Mouse (Mus musculus) kidney, embryonic 15.5 days (tissue): ENCODE results near the gene Lats1. TPM values are rescaled to one million over a fixed set of nuclear protein-coding genes. Genes with fewer than 3 reads are reported as not detected.

Experiments
- ATAC-seq: fragments of 200-750 bp; cut with Nextera tagmentation; replicated peaks from 2 replicates; pipeline ENCODE4 v1.8.0; 2017; ENCODE audit warnings: moderate TSS enrichment; ENCODE audit not compliant: low FRiP score
- H3K27ac ChIP-seq: fragments of 300-500 bp; sonication (generic); 2 replicates; pipeline ENCODE4 v1.5.1; 2015; ENCODE audit warnings: mild to moderate bottlenecking, inconsistent platforms
- H3K27me3 ChIP-seq: fragments of 300-500 bp; sonication (generic); 2 replicates; pipeline ENCODE4 v1.6.1; 2015; ENCODE audit warnings: inconsistent platforms
- H3K36me3 ChIP-seq: fragments of 300-500 bp; sonication (generic); 2 replicates; pipeline ENCODE4 v1.6.1; 2015; ENCODE audit warnings: inconsistent platforms
- H3K4me1 ChIP-seq: fragments of 300-500 bp; sonication (generic); 2 replicates; pipeline ENCODE4 v1.6.1; 2015; ENCODE audit warnings: inconsistent platforms
- H3K4me2 ChIP-seq: fragments of 300-500 bp; sonication (generic); 2 replicates; pipeline ENCODE4 v1.6.1; 2015; ENCODE audit warnings: moderate library complexity, mild to moderate bottlenecking, inconsistent platforms
- H3K4me3 ChIP-seq: fragments of 300-500 bp; sonication (generic); replicated peaks from 2 replicates; pipeline ENCODE4 v1.5.1; 2015; ENCODE audit warnings: mild to moderate bottlenecking, inconsistent platforms
- H3K9ac ChIP-seq: fragments of 300-500 bp; sonication (generic); 2 replicates; pipeline ENCODE4 v1.6.1; 2015; ENCODE audit warnings: mild to moderate bottlenecking, inconsistent platforms
- H3K9me3 ChIP-seq: fragments of 300-500 bp; sonication (generic); replicated peaks from 2 replicates; pipeline ENCODE4 v1.6.1; 2016; ENCODE audit warnings: inconsistent platforms
- WGBS: fragments of 180-500 bp; shearing (Covaris S2); methylation state at CpG from one replicate; pipeline ENCODE4 v1.1.7; 2015; ENCODE audit warnings: mixed read lengths; 5-methylcytosine and 5-hydroxymethylcytosine counted together
- polyA plus RNA-seq: library from polyadenylated mRNA; unstranded; fragments of >200 nt; fragmentation: Nextera tagmentation; extraction: Ambion mirVana; gene quantifications from 2 replicates; pipeline ENCODE4 v1.2.1, GENCODE M21; 2015

Gene Lats1
- polyA plus RNA-seq, 1 experiment from 2014 or later, result 8.6 TPM

DNA sequence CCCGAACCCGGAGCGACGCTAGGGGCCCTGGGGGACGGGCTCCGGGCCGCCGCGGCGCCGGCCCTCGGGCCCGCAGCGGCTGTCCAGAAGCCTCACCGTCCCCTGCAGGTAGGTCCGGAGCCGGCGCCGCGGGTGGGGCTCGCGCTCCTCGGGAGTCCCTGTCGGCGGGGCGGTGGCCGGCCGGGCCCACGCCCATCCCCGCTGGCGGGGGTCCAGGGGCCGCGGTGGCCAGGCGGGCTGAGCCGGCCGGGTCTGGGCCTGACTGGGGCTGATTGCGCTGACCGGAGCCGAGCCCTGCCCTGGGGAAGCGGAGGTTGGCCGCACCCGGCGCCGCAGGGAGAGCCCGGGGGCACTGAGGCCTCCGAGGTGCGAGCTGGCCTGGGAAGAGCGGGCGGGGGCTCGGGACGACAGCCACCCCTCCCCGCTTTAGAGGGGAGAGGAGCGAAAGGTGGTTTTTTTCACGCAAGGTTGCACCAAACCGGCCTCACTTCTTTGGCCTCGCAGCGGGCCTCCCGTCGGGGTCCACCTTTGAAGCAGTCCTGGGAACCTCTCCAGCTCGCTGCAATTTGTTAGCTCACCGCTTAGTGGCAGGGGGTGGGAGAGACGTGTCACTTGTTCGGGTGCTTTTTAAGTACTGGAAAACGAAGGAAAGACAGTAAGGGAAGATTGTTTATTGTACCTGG, 470 bp downstream of the Lats1 start:
- Histone ChIP-seq H3K4me3 (peak overlapping the region; percentile 94), H3K4me2 (peak overlapping the region; percentile 83), H3K9me3 (no peaks in the 10 kb centered on the region), H3K27me3 (no peaks in the 10 kb centered on the region), H3K4me1 (peaks cover 30% of the 10 kb centered on the region), H3K27ac (peak overlapping the region; percentile 99), H3K9ac (peak overlapping the region; percentile 100), H3K36me3 (peaks cover 40% of the 10 kb centered on the region)
- peak; percentile 95 for ATAC-seq
- under 1% methylated on average over 61 of the region's 64 CpGs for WGBS

DNA sequence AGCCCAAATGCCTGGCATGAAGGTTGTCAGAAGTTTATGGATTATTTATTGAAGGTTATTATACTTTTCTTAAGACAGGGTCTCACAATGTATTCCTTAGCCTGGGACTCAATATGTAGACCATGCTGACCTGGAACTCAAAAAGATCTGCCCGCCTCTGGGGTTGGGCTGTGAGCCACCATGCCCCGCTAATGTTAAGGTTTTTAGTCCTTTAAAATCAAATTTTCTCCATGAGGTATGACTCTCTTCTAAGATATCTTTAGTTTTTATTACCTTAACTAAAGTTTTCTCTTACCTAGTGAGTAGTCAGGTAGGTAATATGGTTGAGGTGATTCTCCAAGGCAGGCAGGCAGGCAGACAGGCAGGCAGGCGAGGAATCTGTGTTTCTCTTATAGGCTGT, 1.2 kb downstream of the Lats1 start:
- Histone ChIP-seq H3K27me3 (no peaks in the 10 kb centered on the region), H3K36me3 (peaks cover 39% of the 10 kb centered on the region), H3K4me2 (peak overlapping the region; percentile 83), H3K9ac (peak overlapping the region; percentile 100), H3K9me3 (no peaks in the 10 kb centered on the region), H3K27ac (0 out of 2 replicates have a peak overlapping the region, but pooled peaks have one; percentile 99), H3K4me1 (peaks cover 30% of the 10 kb centered on the region), H3K4me3 (peak overlapping the region; percentile 94)
- 52% methylated on average over 3 of the region's 3 CpGs for WGBS
- no peak for ATAC-seq

DNA sequence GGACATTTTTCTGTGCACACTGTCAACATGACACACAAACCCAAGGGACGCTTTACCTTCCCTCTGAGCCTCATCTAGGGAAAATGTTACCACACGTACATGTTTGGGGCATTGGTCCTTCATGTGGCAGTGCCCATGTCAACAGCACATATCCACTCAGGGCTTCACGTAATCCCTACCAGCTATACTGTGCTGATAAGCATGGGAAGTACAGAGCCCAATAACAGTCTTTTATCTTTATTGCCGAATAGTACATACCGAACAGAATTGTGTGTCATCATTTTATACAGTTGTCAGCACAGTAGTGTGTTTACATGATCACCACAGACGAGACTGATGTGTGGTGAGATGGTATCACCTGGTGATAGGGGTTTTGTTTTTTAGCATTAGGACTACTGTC, 5.9 kb downstream of the Lats1 start:
- H3K9me3 ChIP-seq, result no peaks in the 10 kb centered on the region
- no peak overlapping the region for H3K4me3 ChIP-seq
- no peaks in the 10 kb centered on the region for H3K27me3 ChIP-seq
- H3K27ac ChIP-seq, result no peak overlapping the region
- H3K4me2 ChIP-seq, result no peak overlapping the region
- 91% methylated on average over 6 of the region's 6 CpGs for WGBS
- peaks cover 24% of the 10 kb centered on the region for H3K36me3 ChIP-seq
- peaks cover 15% of the 10 kb centered on the region for H3K4me1 ChIP-seq
- no peak overlapping the region for H3K9ac ChIP-seq
- no peak for ATAC-seq

DNA sequence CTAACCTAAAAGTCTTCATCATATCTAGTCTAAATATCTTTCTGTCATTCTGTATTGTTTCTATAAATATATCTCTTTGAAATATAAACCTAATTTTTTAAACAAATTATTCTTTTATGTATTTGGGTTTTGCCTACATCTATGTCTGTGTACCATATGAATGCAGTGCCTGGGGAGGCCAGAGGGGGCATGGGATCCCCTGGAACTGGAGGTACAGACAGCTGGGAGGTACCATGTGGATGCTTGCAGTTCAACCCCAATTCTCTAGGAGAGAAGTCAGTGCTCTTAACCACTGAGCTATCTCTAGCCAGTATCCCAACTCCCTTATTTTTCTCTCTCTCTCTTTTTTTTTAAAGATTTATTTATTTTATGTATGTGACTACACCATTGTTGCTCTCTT, 14.3 kb downstream of the Lats1 start:
- H3K27me3 ChIP-seq, result no peaks in the 10 kb centered on the region
- no peak overlapping the region for H3K9ac ChIP-seq
- no peaks in the 10 kb centered on the region for H3K4me1 ChIP-seq
- H3K27ac ChIP-seq, result no peak overlapping the region
- no peak for ATAC-seq
- H3K4me2 ChIP-seq, result no peak overlapping the region
- H3K36me3 ChIP-seq, result peaks cover 85% of the 10 kb centered on the region
- H3K4me3 ChIP-seq, result no peak overlapping the region
- no peaks in the 10 kb centered on the region for H3K9me3 ChIP-seq

DNA sequence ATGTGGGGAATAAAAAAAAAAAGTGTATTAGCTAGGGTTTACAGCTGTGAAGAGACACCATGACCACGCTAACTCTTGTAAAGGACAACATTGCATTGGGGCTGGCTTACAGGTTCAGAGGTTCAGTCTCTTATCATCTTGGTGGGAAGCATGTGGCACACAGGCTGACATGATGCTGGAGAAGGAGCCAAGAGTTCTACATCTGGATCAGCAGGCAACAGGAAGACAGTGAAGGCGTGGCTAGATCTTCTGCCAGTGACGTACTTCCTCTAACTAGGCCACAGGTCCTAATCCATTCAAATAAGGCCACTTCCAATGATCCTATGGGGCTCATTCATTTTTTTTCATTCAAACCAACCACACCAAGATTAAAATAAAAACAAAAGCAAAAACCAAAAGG, 19.1 kb downstream of the Lats1 start:
- Histone ChIP-seq H3K9me3 (no peaks in the 10 kb centered on the region), H3K36me3 (peaks cover 92% of the 10 kb centered on the region), H3K4me2 (no peak overlapping the region), H3K27ac (no peak overlapping the region), H3K27me3 (no peaks in the 10 kb centered on the region), H3K4me3 (no peak overlapping the region), H3K9ac (no peak overlapping the region), H3K4me1 (no peaks in the 10 kb centered on the region)
- ATAC-seq, result no peak
- WGBS, result 75% methylated on average over 3 of the region's 3 CpGs

DNA sequence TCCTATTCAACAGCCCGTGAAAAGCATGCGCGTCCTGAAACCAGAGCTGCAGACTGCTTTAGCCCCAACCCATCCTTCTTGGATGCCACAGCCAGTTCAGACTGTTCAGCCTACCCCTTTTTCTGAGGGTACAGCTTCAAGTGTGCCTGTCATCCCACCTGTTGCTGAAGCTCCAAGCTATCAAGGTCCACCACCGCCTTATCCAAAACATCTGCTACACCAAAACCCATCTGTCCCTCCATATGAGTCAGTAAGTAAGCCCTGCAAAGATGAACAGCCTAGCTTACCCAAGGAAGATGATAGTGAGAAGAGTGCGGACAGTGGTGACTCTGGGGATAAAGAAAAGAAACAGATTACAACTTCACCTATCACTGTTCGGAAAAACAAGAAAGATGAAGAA, 21.6 kb downstream of the Lats1 start:
- no peak overlapping the region for H3K27ac ChIP-seq
- no peaks in the 10 kb centered on the region for H3K9me3 ChIP-seq
- no peak overlapping the region for H3K9ac ChIP-seq
- H3K36me3 ChIP-seq, result peaks cover 93% of the 10 kb centered on the region
- H3K4me1 ChIP-seq, result no peaks in the 10 kb centered on the region
- H3K4me3 ChIP-seq, result no peak overlapping the region
- no peaks in the 10 kb centered on the region for H3K27me3 ChIP-seq
- 92% methylated on average over 6 of the region's 6 CpGs for WGBS
- ATAC-seq, result no peak
- no peak overlapping the region for H3K4me2 ChIP-seq

DNA sequence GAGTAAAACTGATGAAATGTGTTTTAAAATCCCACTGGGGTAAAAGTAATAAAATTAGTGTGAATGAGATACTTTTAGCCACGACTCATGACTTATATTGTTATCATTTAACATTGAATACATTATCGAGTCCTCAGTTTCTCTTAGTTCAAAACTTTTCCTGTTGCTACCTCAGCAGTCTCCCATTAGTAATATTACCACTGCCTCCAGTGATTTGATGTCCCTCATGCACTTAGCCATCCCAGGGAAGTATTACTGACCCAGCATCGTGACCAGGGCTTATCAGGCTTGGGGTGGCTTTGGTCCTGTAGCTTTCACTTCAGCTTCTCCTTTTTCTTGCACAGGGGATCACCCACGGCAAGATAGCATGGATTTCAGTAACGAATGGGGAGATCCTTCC, 29.1 kb downstream of the Lats1 start:
- Histone ChIP-seq H3K27ac (no peak overlapping the region), H3K4me2 (no peak overlapping the region), H3K27me3 (no peaks in the 10 kb centered on the region), H3K4me3 (no peak overlapping the region), H3K9me3 (no peaks in the 10 kb centered on the region), H3K4me1 (no peaks in the 10 kb centered on the region), H3K9ac (no peak overlapping the region), H3K36me3 (peaks cover 81% of the 10 kb centered on the region)
- ATAC-seq, result no peak
- 91% methylated on average over 5 of the region's 5 CpGs for WGBS

DNA sequence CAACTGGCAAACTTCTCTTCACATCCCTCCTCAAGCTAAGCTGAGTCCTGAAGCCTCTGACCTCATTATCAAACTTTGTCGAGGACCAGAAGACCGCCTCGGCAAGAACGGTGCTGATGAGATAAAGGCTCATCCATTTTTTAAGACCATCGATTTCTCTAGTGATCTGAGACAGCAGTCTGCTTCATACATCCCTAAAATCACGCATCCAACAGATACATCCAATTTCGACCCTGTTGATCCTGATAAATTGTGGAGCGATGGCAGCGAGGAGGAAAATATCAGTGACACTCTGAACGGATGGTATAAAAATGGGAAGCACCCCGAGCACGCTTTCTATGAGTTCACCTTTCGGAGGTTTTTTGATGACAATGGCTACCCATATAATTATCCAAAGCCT, 31.5 kb downstream of the Lats1 start:
- H3K4me1 ChIP-seq, result no peaks in the 10 kb centered on the region
- H3K4me2 ChIP-seq, result no peak overlapping the region
- ATAC-seq, result no peak
- H3K27me3 ChIP-seq, result no peaks in the 10 kb centered on the region
- H3K36me3 ChIP-seq, result peaks cover 66% of the 10 kb centered on the region
- 92% methylated on average over 13 of the region's 13 CpGs for WGBS
- H3K9me3 ChIP-seq, result no peaks in the 10 kb centered on the region
- no peak overlapping the region for H3K27ac ChIP-seq
- no peak overlapping the region for H3K9ac ChIP-seq
- H3K4me3 ChIP-seq, result no peak overlapping the region

DNA sequence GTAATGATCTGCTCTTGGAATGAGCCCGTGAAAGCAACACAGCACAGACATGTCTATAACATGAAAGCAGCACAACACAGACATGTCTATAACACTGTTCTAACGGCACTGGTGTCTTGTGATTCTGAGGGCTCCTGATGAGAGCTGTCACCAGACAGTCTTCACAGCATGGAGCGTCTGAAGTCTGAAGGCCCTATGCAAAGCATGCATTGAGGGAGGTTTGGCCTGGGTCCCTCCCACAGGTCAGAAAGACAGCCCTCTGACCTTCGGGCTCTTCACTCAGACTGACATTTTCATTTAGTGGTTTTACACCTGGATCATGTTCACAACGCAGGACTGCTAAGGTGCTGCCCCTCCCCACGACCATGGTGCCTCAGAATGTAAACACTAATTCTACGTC, 34.0 kb downstream of the Lats1 start:
- no peaks in the 10 kb centered on the region for H3K4me1 ChIP-seq
- no peak overlapping the region for H3K9ac ChIP-seq
- H3K27me3 ChIP-seq, result no peaks in the 10 kb centered on the region
- no peaks in the 10 kb centered on the region for H3K9me3 ChIP-seq
- WGBS, result 53% methylated on average over 7 of the region's 7 CpGs
- H3K4me3 ChIP-seq, result no peak overlapping the region
- peaks cover 50% of the 10 kb centered on the region for H3K36me3 ChIP-seq
- H3K27ac ChIP-seq, result no peak overlapping the region
- H3K4me2 ChIP-seq, result no peak overlapping the region
- ATAC-seq, result no peak

DNA sequence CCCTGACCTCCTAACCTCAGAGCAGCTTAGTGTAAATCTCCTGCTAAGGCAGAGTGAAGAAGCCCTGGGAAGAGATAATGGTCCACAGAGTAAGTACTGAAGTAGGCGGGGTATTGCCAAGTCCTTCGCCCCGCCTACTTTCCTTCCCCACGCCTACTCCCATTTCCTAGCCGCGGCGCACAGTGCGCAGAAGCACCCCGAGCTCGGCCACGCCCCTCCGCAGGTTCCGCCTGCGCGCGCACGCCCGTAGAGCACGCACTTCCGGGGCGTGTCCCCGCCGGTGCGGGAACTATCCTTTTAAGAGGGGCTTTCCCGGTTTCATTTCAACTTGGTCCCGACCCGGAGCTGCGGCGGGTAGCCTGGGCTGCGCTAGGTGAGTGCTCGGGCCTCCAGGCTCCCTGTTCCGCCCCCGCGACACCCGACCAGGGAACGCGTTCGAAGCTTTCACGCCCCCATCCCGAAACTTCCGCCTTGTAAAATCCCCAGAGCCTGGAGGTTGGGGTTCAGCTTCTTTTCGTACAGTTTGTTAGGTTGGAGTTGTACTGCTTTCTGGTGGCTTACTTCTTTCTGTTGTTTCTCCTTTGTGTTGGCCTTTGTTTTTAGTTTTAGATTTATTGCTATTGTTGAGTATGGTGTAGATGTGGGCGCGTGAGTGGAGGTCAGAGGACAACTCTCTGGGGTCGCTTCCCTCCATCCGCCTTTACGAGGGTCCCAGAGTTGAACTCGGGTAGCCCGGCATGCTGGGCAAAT, 44.9 kb downstream of the Lats1 start, which contains the start of gene Katna1:
Katna1 (plus strand) TSS at position 250 of the 750 bp plus-strand sequence.
- peak within 1 kb of the TSS; percentile 89 for H3K4me3 ChIP-seq
- H3K36me3 ChIP-seq, result no peaks in the 10 kb centered on the region
- peak within 1 kb of the TSS; percentile 85 for H3K27ac ChIP-seq
- peak within 1 kb of the TSS; percentile 71 for H3K4me2 ChIP-seq
- peaks cover 16% of the 10 kb centered on the region for H3K4me1 ChIP-seq
- H3K27me3 ChIP-seq, result no peaks in the 10 kb centered on the region
- no peaks in the 10 kb centered on the region for H3K9me3 ChIP-seq
- peak within 1 kb of the TSS; percentile 72 for H3K9ac ChIP-seq
- WGBS, result under 1% methylated on average over 49 of the region's 49 CpGs
- peak; percentile 99 for ATAC-seq

DNA sequence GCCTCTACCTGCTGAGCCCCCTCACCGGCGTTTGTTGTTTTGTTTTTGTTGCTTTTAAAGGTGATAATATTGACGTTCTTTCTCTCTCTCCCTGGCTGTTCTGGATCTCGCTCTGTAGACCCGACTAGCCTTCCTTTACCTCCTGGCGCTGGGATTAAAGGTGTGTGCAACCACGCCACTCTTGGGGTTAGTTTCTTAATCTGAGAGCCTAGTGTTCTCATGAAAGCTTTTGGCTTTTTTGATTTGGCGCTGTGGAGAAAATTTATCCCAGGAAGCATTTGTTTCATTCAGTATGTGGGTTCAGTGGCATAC, 45.4 kb downstream of the Lats1 start:
- no peak for ATAC-seq
- Histone ChIP-seq H3K36me3 (no peaks in the 10 kb centered on the region), H3K27me3 (no peaks in the 10 kb centered on the region), H3K4me1 (peaks cover 16% of the 10 kb centered on the region), H3K9me3 (no peaks in the 10 kb centered on the region), H3K27ac (peak overlapping the region; percentile 85; the same call in 1 of the 2 replicates), H3K4me3 (peak overlapping the region; percentile 89), H3K9ac (peak overlapping the region; percentile 72), H3K4me2 (peak overlapping the region; percentile 71)
- under 1% methylated on average over 8 of the region's 8 CpGs for WGBS

DNA sequence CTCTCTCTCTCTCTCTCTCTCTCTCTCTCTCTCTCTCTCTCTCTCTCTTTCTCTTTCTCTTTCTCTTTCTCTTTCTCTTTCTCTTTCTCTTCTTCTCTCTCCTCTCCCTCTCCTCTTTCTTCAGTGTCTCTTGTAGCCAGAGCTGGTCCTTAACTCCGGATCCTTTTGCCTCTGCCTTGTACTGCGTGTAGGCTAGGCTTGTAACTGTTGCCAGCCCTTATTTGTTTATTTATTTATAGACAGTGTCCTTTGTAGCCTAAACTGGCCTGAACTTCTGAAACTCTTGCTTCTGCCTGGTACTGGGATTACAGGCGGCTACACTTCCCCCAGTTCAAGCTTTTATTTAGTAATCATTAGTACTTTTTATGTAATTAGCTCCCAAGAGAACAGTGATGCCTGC, 46.0 kb downstream of the Lats1 start:
- Histone ChIP-seq H3K27me3 (no peaks in the 10 kb centered on the region), H3K4me1 (peaks cover 16% of the 10 kb centered on the region), H3K4me2 (peak overlapping the region; percentile 71), H3K36me3 (no peaks in the 10 kb centered on the region), H3K9ac (peak overlapping the region; percentile 29; the same call in 1 of the 2 replicates), H3K27ac (no peak overlapping the region), H3K9me3 (no peaks in the 10 kb centered on the region), H3K4me3 (peak overlapping the region; percentile 89)
- whole genome bisulfite sequencing, result 22% methylated on average over 3 of the region's 3 CpGs
- no peak for ATAC-seq
